Mouse (Mus musculus) thymus, postnatal 25 days (tissue): ENCODE data around the gene H13.
"Not testable (repeated sequence)": the region's sequence is repeated elsewhere in the genome, so short reads cannot be mapped to it uniquely, and the experiment has no call there.

Source experiments
- DNase-seq: peaks from one replicate; pipeline ENCODE4 v3.0.0; 2022

The H13 gene

DNA sequence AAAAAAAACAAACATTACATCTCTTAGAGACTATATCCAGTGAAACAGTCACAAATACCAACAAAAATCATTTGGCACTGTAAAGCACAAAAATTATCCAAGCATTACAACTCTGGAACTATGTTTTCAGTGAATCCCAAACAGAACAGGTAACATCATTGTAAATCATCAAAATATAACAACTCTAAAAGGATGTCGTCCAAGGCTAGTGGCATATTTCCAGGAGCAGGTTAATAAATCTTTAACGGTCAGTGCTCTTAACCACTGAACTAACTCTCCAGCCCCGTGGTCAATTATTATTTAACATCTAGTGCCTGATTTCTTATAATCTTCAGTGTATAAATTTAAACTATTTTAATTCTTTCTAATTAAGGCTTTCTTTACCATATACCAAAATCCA lies 3.1 kb upstream of the H13 start:
- not testable (repeated sequence) for DNase-seq

DNA sequence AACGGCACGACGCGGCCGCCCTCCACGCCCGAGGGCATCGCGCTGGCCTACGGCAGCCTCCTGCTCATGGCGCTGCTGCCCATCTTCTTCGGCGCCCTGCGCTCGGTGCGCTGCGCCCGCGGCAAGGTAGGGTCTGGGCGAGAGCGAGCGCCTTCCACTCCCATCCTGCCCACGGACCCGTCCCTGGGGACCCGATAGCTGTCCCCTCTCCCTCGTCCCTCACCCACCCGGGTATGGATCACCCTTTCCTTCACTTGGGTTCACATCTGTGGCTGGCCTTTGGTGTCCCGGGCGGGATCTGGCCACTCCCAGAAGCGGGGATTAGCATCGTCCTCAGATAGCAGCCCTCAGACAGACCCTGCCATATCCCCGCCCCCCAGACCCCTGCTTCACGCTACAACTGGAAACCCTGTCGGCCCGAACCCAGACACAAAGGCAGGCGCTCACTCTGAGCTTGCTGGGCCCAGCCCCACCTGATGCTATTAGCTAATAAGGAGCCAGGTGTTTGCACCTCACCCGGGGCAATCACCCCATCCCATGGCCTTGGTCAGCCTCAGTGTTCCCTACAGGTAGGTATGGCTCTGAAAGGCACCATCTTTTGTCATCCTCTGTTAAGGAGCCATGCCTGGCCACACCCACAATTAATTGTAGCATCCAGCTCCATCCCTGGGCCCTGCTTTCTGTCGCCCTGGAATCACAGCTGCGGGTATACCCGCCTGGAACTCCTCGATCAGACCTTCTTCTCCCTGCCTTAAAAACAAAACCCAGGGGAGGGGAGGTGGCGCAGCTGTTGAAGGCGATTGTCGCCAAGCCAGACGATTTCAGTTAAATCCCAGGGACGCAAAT lies 601 bp downstream of the H13 start:
- DNase-seq: peak; percentile 42

DNA sequence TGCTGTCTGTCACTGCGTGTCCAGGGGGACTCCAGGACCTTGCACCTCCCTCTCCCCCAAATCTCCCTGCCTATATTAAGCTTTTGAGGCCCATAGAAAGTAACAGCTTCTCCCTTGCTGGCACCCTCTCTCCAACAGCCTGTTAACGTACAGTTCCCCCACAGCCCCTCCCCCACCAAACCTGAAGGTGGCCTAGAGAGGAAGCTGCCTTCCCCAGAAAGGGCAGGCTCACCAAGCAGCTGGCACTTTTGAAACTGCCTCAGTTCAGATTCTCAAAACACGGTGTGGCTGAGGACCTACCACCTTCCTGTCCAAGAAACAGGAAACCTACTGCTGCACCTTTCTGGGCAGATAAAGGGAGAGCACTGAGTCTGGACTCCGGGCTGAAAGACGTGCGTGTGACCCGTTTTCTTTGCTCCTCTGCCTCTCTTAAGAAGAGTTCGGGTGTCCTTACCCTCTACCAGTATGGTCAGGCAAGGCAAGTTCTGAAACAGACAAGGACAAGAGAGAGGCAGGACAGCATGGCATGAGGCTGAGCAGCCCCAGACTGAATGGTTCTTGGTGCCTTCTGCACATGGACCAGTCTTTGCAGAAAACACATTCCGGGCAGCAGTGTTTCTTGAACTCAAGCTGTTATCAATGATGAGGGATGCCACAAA lies 1.9 kb downstream of the H13 start:
- DNase-seq: peak; percentile 93

GRCm38 (mm10) chr2:152671642-152671999 lies 2.4 kb downstream of the H13 start:
- peak; percentile 83 for DNase-seq

DNA sequence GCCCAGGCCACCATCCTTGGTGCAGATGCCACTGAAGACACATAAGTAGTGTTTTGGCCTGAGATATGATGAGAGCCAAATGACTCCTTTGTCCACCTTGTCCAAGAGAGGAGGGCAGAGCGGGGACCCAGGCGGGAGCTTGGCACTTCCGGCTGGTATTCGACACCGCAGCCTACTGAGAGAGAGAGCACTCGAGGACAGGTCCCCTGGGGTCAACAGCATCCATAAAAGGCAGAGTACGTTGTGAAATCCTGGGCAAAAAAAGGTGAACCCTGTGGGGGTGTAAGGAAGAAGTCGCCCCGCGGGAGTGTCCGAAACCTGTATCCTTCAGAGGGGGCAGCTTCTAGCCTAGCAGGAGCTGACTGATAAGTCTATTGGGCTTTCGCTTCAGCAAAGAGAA lies 2.9 kb downstream of the H13 start:
- no peak for DNase-seq

- no peak for DNase-seq
Measured at GRCm38 (mm10) chr2:152674148-152674547, 4.9 kb downstream of the H13 start.

- DNase-seq: no peak
Measured at GRCm38 (mm10) chr2:152675252-152675791, 6.1 kb downstream of the H13 start.

DNA sequence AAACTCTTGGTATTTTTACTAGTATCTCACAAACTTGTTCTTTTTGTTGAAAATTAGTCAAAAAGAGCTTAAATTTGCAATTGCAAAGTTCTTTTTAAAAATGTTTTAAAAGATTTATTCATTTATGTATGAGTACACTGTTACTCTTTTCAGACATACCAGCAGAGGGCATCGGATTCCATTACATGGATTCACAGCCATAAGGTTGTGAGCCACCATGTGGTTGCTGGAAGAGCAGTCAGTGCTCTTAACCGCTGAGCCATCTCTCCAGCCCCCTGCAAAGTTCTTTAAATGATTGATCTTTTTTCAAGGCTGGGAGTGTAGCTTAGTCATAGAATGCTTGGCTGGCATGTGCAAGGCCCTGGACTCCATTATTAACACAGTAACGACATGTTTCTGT lies 9.0 kb downstream of the H13 start:
- DNase-seq: peak; percentile 51

GRCm38 (mm10) chr2:152678925-152679324 lies 9.7 kb downstream of the H13 start:
- no peak for DNase-seq

DNA sequence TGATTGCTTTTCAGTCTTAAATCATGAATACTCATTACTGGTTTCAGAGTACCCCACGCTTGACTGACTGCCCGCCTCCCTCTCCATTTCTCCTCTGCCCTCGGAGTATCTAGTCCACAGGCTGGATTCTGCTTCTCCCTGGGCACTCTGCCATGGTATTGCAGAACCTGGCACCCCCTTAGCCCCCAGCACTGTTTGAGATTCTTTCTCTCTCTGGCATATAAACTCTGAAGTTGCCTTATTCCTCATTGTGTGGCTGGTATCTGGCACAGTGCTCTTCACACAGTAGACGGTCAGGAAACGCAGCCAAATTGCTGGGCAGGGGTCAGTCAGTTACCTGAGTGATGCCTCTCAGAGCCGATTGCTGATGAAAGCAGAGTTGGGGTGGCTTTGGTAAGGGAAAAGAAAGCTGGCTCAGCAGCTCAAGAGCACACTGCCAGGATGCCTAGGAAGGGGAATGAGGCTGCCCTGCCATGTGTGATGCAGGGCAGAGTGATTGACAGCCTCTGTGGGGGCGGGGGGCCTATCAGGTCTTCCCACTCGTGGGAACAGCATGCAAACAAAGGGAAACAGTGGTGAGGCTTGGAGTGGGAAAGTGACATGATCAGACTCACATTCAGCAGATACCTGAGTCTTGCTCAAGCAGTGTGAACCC lies 10.6 kb downstream of the H13 start:
- DNase-seq: no peak

DNA sequence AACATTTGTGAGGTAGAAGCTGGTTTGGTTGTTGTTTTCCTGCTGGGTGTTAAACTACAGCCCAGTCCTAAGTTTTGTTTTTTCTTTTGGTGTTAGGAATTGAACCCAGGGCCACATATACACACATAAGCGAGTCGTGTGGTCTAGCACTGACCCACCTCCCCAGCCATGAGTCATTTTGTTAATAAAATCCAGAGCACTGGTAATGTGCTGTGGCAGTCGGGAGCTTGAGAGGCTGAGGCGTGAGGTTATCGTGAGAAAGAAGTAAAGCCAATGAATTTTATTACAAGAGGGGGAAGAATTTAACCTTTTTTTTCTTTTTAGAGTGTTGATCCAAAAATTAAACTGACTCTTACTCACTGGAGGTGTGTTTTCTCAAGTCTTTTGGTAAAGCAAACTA lies 13.8 kb downstream of the H13 start:
- DNase-seq: no peak

- no peak for DNase-seq
Measured at GRCm38 (mm10) chr2:152686399-152686798, 17.1 kb downstream of the H13 start.

DNA sequence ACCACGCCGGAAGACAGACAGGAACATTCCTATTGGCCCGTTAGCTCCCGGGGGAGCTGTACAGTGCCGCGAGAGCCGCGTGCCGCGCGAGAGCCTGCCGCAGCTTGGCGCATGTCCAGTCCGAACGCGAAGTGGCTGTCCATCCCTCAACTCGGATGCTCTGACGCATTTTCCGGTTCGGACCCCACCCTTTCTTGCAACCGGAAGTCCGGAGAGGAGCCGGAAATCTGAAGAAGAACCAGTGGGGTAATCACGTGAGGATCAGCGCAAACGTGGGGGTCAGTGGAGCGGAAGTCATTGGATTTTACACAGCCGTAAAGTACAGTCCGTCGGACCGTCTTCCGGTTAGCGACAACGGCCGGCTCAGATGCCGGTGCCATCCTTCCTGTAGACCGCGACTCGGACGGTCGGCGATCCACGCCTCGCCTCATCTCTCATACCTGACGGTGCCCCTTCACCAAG lies 17.6 kb downstream of the H13 start, which contains the start of gene Mcts2:
Gene Mcts2 (plus strand): TSS at position 230 of the 462 bp plus-strand sequence.
- DNase-seq: no peak

GRCm38 (mm10) chr2:152691564-152692217 lies 22.4 kb downstream of the H13 start:
- no peak for DNase-seq

DNA sequence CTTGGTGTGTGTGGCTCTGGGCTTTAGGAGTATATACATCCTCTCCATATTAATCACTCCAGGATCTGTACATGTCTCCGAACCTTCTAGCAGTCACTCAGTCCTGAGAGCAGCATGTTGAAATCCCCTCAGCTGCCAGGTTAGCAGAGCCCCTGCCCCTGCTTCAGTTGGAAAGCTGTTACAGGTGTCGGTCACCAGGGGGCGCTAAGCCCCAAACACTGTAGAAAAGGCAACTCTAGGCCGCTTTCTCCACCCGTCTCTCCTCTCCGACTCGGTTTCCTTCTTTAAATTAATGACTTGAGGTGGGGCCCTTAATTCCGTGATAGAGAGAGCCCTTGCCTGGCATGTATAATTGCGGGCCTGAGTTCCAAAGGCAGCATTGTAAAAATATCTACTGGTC lies 24.0 kb downstream of the H13 start:
- peak; percentile 75 for DNase-seq

DNA sequence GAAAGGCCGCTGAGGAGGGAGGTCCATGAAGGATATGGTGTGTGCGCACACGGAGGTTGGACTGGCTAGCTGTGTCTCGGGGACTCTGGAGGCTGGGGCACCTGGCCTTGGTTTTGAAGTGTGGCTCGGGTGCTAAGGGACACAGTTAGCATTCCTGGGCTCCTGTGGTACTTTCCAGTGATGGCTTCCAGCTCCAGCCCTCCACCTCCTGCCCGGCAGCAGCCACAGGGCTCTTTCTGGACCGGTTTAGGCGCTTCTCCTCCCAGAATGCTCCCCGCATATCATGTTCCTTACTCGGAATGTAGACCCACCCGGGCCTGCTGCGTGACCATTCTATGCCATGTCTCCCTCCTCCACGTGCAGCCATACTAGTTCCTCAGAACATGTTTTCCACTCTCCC lies 24.5 kb downstream of the H13 start:
- DNase-seq: no peak

DNA sequence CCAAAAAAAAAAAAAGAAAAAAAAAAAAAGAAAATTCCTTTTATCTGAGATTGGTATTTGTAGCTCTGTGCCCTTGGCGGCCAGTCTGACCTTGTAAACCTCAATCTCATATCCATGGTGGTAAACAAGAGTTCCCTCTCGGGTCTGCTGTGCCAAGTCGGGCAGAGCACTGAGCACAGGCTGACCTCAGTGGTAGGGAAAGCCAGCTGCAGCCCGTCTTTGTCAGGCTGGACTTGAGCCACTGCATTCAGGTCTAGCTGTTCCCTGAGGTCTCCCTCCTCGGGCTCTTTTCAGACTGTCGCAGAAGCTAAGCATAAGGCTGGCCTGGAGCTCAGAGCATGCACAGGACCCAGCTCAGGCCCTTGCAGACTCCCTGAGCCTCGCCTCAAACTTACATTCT lies 25.4 kb downstream of the H13 start:
- no peak for DNase-seq

DNA sequence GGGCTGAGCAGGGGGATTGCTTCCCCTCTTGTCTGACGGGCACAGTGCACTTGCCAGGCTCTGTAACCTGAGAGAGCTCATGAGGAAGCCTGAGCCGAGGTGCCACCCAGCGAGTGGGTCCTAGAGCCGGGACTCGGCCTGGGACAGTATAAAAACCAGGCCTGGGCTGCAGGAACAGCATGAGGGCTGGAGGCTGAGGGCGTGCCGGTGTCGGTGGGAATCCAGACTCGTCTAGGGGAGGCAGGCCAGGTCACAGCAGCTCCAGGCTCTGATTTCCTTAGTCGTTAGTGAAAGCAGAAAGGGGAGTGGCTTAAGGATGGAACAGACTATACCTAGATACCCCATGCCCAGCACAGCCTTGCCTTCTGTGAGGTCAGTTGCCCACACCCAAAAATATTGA lies 26.8 kb downstream of the H13 start:
- DNase-seq: no peak

DNA sequence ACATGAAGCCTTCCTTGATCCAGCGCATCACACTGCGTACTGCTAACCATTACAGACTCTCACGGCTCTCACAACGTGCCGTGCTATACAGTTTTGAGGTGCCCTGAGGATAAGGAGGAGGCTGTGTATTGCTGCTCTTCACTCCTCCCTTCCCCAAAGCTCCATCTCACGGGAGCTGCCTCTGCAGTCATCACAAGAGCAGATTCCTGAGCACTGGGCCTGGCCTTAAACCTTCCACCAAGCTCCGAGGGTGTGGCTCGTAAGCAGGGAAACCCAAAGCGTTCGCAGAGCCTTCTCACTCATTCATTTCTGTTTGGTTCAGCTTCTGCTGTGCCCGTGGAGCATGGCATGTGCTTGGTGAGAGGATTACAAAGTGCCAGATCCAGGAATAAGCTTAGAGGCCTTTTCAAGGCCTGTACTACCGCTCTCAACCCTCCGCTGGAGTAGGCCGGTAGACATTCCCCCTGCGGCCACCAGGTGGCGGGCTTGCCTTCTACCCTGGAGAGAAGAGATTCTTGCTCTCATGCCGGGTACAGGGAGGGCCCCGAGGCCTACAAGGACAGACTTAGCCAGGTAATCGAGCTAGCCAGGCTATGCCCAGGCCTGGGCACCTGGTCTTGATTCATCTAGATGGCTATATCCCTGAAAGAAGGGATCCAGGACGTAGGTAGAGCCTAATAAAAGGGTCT lies 27.4 kb downstream of the H13 start:
- peak; percentile 92 for DNase-seq

- DNase-seq: no peak
Measured at GRCm38 (mm10) chr2:152700138-152700537, 30.9 kb downstream of the H13 start.

GRCm38 (mm10) chr2:152700725-152701124 lies 31.5 kb downstream of the H13 start:
- no peak for DNase-seq

DNA sequence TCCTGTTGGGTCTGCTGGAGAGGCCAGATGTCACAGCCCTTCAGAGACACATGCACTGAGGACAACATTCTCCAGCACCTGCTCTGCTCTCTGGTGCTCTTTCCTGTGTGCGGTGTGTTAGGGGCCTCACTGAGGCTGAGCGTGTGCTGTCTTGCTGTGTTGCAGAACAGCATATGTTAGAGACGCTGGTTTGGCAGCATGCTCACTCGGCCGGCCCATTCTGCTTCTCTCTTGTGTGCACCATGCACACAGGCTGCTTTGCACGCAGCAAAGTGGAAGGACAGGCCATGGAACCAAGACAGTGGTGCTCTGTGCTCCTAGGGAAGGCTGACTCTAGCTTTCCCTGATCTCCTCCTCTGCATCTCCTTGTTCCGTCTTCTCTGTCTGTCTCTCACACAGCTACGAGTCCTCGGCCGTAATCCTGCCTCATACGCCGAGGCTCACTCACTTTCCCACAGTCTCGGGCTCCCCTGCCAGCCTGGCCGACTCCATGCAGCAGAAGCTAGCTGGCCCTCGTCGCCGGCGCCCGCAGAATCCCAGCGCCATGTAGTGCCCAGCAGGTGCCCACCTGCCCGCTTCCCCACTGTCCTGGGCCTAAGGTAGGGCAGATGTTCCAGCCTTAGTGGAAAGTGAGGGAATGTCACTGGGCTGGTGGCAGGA lies 34.5 kb downstream of the H13 start:
- DNase-seq: no peak
